Mouse (Mus musculus) gastrocnemius, adult 18-20 months (tissue): Measurements from ENCODE around the gene Fam81a. TPM values are rescaled to one million over a fixed set of nuclear protein-coding genes. Genes with fewer than 3 reads are reported as not detected.

Experiments used
- DNase-seq: peaks from one replicate; pipeline ENCODE4 v3.0.0; 2021; ENCODE audit warnings: low spot score
- total RNA-seq, 2 experiments: library from RNA; stranded (reverse); gene quantifications; 2 replicates each; pipeline ENCODE4 v1.2.3; 2021

The Fam81a gene
- total RNA-seq, 2 experiments from 2014 or later = 0.71 to 1.5 TPM

DNA sequence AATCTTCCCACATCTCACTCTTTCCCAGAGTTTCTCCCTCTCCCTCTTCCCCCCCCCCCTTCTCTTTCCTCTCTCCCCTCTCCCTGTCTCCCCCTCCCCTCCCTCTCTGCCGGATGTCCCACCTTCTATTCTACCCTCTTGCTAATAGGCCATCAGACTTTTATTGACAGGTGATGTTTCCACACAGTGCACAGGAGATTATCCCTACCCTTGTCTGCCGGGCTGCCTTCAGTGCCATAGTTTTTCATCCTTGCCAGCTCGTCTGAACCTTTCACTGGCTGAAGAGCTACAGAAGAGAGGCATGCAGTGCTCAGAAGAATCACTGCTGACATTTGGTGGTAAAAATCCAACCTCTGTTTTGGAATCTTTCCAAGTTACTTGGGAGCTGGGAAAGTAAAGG, 88.9 kb downstream of the Fam81a start:
- no peak for DNase-seq

DNA sequence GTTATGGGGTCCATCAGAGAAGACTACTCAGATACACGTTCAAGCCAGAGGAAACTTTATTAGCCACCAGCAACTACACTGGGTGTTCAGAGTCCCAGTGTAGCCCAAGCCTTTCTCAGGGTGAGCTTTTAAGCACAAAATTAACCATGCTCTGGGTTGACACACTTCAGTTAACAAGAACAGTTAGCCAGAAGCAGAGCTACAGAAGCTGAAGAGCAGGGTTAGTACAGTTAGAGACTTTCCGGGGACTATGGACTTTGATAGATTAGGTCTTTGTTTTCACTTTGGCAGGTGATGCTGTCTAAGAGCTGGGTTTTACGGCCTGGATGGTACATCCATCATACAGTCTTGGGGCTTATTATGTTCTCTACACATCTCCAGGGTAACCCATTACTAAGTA, 89.6 kb downstream of the Fam81a start:
- no peak for DNase-seq

DNA sequence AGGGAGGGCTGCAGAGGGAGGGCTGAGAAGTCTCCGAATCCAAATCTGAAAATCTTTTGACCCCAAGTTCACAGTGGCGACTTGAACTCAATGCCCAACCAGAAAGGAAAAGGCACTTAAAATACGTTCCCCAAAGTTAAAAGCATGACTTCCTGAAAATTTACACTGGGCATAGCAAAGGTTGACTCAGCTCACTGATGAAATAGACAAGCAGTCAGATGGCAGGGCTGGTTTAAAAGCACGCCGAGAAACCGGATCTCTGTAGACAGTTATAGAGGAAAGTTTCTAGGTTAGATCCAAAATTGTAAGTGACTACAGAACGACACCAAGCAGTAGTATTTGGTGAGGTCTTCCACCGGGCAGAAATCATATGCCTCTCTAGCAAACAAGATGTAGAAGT, 92.5 kb downstream of the Fam81a start:
- DNase-seq = no peak

DNA sequence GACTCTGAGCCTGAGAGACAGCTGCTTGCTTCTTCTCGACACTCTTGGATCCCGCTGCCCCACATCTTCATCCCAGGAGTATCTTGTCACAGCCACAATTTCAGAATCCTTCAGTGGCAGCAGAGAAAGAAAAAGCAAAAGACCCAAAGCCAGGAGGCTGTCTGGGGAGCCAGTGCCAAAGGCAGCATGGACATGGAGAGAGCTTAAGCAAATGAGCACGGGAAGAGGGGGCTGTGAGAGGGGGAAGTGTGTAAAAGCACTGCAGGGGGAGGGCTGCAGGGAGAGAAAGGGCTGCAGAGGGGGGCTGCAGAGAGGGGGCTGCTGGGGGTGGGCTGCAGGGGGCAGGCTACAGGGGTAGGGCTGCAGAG, 93.0 kb downstream of the Fam81a start:
- DNase-seq = no peak

DNA sequence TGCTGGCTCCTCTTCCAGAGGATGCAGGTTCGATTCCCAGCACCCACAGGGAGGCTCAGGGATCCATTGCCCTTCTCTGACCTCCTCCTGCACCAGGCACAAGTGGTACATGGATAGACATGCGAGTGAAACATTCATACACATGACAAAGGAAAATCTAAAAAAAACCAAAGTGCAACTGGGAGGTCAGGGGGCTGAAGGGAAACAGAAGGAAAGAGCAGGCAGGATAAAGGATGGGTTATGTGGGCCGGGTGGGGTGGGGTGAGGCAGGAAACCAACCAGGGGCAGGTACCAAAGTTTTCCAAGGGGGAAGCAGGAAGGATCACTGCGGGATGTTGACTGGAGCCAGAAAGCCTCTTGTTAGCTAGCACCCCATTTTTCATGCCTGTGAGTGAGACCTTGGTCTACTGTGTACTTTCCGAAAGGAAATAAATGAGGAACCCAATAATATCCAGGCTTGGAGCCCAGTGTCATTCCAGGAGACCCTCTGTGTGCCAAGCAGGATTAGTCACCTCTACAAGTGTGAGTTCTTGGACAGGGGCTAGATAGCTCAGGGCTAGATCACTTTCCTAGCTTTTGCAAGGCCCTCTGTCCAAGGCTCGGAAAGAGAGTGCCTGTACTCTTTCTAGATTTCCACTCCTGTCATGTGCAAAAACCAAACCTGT, 93.5 kb downstream of the Fam81a start:
- peak; percentile 76 for DNase-seq

DNA sequence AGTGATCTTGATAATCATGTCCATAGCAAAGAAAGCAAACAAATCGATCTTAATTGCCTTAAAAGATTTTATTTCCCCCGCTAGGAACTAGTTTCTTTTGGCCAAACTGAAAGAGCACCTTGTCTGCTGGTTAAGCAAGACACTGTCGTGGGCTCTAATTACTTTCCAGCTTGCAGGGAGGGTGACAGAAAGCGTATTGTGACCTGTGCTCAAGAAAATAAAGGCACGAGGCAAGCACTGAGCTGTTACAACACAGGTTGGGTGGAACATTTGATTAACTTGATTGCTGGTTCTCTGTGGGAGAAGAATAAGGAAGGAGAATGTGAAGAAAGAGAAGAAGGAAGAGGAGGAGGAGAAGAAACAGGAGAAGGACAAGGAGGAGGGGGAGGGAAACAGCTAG, 94.1 kb downstream of the Fam81a start:
- DNase-seq = no peak

DNA sequence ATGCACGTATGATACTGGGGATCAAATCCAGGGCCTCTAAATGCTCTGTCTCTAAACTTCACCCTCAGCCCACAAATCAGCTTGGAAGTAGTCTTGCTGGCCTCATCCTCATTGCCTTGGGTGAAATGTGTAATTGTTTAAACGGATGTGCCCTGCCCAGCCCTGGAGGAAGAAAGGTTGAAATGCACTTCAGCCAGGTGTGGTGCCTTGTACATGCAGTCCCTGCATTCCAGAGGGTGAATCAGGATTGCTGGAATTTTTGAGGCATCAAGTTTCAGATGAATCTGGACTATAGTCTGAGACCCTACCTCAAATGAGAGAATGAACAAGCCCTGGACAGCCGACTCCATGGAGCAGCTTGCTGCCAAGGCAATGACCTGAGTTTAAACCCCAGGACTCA, 94.5 kb downstream of the Fam81a start:
- DNase-seq = no peak

DNA sequence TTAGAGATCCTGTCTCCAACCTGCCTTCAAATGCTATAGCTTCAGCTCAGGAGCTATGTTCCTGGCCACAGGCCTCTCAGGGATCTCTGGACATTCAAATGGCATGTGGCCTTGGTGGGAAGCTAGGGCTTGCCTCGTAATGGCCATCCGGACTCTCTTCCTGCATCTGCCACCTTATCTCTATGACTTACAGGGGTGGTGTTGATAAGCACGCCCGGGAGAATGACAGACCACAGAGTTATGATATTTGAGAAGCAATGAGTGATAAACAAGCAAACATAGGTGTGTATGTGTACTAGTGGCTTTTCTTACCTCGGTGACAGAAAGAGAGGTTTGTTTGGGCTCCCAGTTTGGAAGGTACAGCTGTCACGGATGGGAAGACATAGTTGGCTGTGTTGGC, 96.1 kb downstream of the Fam81a start:
- DNase-seq = no peak

DNA sequence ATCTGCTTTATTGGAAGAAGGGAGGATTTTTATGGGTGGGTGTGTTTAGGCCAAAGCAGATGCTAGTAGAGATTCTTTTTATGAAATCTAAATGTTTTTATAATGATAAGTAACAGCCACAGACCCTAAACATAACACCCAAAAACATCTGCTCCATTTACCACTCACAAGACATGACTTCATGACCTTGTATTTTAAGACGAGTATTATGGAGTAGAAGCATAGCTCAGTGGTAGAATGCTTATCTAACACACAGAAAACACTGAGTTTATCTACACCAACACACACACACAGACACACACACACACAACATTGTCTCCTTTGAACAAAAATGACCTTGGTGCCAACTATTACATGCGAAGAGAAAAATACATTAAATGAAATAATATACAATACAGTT, 97.5 kb downstream of the Fam81a start:
- no peak for DNase-seq

DNA sequence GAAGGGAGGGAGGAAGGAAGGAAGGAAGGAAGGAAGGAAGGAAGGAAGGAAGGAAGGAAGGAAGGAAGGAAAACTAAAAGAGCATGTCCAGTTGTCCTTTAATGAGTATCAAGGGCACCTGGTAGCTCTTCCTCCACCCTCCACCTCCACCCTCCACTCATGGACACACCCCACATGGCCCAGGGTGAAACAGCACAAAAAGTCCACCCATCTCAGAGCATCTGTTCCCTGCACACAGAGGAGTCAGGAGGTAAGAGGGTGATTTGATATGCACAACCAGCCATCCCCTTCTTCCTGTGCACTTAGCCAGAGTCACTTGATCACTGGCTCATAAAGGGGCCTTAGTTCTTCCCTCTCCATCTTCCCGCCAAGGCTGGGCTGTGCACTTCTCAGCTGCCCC, 99.4 kb downstream of the Fam81a start:
- DNase-seq = no peak

DNA sequence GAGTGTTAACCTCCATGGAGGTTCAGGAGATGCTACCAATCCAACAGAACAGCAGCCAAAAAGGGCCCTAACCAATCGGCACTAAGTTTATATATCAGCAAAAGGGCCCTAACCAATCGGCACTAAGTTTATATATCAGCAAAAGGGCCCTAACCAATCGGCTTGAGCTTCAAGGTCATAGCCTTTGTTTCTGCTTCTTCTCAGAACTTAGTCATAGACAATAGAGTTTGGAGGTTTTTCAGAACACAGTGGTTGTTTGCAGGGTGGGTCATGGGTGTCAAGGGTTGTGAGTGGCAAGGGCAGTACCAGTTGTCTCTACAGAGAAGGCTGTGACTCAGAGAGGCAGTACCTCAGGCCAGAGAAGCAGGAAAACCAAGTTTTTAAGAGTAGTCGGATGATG, 100.2 kb downstream of the Fam81a start:
- no peak for DNase-seq

DNA sequence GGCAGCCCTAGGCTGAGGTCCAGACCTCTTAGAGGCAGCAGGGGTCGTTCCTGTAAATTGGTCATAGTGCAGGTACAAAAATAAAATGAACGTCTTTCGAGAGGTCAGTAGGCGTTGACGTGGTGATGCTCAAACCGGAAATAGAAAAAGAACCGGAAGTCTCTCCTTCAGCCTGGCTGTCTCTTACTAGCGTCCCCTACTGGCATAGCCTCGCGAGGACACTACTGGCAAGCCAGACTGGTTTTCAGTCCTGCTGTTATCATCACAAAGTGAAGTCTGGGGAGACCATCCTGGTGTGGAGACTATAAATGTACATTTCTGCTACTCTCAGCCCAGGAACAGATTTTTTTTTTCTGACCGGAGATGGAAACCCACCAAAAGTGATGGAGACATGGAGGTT, 101.8 kb downstream of the Fam81a start:
- DNase-seq = no peak

DNA sequence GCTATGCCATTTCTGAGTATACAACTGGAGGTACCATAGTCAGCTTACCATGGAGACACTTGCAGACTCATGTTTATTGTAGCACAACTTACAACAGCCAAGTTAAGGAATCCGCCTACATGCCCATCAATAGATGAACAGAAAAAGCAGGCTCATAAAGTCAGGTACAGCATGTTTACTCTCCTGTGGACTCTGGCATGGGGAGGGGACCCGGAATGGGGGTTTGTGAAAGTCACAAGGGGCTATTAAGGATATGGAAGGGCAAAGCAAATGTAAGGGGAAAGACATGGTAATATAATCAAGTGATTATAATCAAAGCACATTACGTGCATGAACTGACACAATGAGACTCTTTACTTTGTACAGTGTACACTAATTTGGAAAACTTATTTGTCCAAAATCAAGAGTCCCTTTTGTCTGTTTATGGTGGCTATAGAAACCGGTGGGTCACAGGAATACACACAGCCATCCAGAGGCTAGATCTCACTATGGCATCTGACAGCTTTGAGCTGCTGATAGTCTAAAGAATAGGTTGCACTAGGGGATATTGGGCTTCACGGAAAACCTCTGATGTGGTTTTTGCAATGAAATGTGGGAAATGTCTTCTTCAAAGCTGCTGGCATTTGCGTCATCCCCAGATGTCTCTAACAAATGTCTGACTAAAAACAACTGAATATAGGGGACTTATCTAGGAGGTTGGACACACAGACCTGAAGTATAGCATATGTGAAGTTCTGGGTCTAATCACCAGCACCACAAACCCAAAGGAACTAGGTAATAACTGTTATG, 102.6 kb downstream of the Fam81a start:
- DNase-seq = no peak

Other genes starting within 250 kb of the Fam81a start
- gene Bnip2, start 153.1 kb downstream of the Fam81a start, total RNA-seq = 10 to 100 TPM; 84.2 to 89.2 TPM
- gene Gtf2a2, start 130.0 kb downstream of the Fam81a start, total RNA-seq = 10 to 100 TPM; 58.5 to 64.6 TPM
- not detected for gene Gcnt3, start 104.5 kb downstream of the Fam81a start, total RNA-seq
- gene Myo1e, start 64.8 kb upstream of the Fam81a start, total RNA-seq = 1 to 10 TPM; 6.8 to 8.7 TPM